Mouse (Mus musculus) liver, embryonic 16.5 days (tissue): ENCODE results near the gene Agrn. TPM values are rescaled to one million over a fixed set of nuclear protein-coding genes. Genes with fewer than 3 reads are reported as not detected.

Source experiments
- ATAC-seq: fragments of 200-750 bp; cut with Nextera tagmentation; 2 replicates; pipeline ENCODE4 v1.8.0; 2017; ENCODE audit warnings: low read depth, mild to moderate bottlenecking, moderate number of reproducible peaks, moderate library complexity
- H3K27ac ChIP-seq: fragments of 300-500 bp; sonication (generic); 2 replicates; pipeline ENCODE4 v1.5.1; 2014; ENCODE audit warnings: mild to moderate bottlenecking, low read length
- H3K27me3 ChIP-seq: fragments of 300-500 bp; sonication (generic); 2 replicates; pipeline ENCODE4 v1.6.1; 2014; ENCODE audit warnings: low read depth, low read length, mixed read lengths; ENCODE audit not compliant: control insufficient read depth, insufficient read depth
- H3K36me3 ChIP-seq: fragments of 300-500 bp; sonication (generic); 2 replicates; pipeline ENCODE4 v1.6.1; 2014; ENCODE audit warnings: mild to moderate bottlenecking; ENCODE audit not compliant: control insufficient read depth, insufficient read depth
- H3K4me1 ChIP-seq: fragments of 300-500 bp; sonication (generic); 2 replicates; pipeline ENCODE4 v1.6.1; 2014; ENCODE audit warnings: low read depth, low read length, mixed read lengths; ENCODE audit not compliant: control insufficient read depth
- H3K4me2 ChIP-seq: fragments of 300-500 bp; sonication (generic); 2 replicates; pipeline ENCODE4 v1.6.1; 2014; ENCODE audit warnings: low read depth, low read length, mixed read lengths
- H3K4me3 ChIP-seq: fragments of 300-500 bp; sonication (generic); 2 replicates; pipeline ENCODE4 v1.5.1; 2014; ENCODE audit warnings: low read depth, mild to moderate bottlenecking, low read length
- H3K9ac ChIP-seq: fragments of 300-500 bp; sonication (generic); 2 replicates; pipeline ENCODE4 v1.6.1; 2014; ENCODE audit warnings: low read depth, low read length
- H3K9me3 ChIP-seq: fragments of 300-500 bp; sonication (generic); replicated peaks from 2 replicates; pipeline ENCODE4 v1.6.1; 2016; ENCODE audit warnings: low read length; ENCODE audit not compliant: control insufficient read depth
- WGBS: fragments of 180-500 bp; shearing (Covaris S2); extraction: QIAGEN DNeasy Blood & Tissue Kit; methylation state at CpG from one replicate; pipeline ENCODE4 v1.1.7; 2014; ENCODE audit not compliant: insufficient replicate concordance; 5-methylcytosine and 5-hydroxymethylcytosine counted together
- polyA plus RNA-seq: library from polyadenylated mRNA; unstranded; fragments of >200 nt; fragmentation: Nextera tagmentation; extraction: Ambion mirVana; gene quantifications from 2 replicates; pipeline ENCODE4 v1.2.1, GENCODE M21; 2015

Agrn gene
- polyA plus RNA-seq, 1 experiment from 2014 or later: 7.7 TPM

DNA sequence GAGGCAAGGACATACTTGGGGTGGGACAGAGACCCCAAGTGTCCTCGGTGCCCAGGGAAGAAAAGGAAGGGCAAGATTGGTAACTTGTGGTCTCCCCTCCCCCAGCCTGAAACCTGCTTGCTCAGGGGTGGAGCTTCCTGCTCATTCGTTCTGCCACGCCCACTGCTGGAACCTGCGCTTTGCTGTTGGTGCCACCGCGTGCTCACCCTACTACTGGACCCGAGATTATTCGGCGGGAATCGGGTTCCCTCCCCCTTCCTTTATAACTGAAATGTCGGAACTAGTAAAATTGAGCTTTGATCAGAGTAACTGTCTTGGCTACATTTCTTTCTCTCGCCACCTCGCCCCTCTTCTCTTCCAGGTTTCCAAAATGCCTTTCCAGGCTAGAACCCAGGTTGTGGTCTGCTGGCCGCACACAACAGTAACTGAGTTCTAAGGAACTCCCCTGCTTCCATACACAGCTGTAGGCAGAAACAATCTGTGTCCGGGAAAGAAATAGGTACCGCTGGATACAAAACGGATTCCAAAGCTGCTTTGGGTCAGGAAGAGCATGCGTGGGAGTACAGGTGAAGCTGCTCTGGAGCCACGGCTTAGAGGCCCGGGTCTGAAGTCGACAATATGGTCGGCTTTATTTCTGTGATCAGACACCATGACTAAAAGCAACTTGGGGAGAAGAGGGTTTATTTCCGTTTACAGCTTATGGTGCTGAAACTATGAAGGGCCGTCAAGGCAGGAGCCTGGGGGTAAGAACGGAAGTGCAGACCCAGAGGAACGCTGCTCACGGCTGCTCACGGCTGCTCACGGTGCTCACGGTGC is 60.8 kb downstream of the Agrn start:
- Histone ChIP-seq H3K27ac (no peak overlapping the region), H3K4me2 (no peak overlapping the region), H3K9me3 (no peaks in the 10 kb centered on the region), H3K36me3 (no peaks in the 10 kb centered on the region), H3K9ac (no peak overlapping the region), H3K27me3 (no peaks in the 10 kb centered on the region), H3K4me3 (no peak overlapping the region), H3K4me1 (no peaks in the 10 kb centered on the region; the same call in 1 of the 2 replicates)
- no peak for ATAC-seq
- WGBS: 85% methylated on average over 30 of the region's 30 CpGs

DNA sequence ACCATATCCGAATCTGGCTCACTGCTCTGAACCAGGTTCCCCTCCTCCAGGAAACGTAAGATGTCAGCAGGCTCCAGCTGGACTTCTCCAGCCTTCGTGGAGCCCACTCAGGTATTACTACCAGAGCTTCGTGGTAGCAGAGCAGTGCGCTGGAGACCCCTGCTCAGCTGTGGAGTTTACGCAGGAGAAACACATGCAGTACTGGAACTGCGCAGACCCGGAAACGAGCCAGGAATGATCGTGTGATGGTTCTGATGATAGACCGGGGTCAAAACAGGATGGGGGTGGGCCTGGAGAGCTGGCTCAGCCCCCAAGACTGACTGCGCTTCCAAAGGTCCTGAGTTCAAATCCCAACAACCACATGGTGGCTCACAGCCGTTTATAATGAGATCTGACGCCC is 61.5 kb downstream of the Agrn start:
- Histone ChIP-seq H3K36me3 (no peaks in the 10 kb centered on the region), H3K9me3 (no peaks in the 10 kb centered on the region), H3K27me3 (no peaks in the 10 kb centered on the region), H3K4me2 (no peak overlapping the region), H3K27ac (no peak overlapping the region), H3K4me3 (no peak overlapping the region), H3K9ac (no peak overlapping the region), H3K4me1 (no peaks in the 10 kb centered on the region; the same call in 1 of the 2 replicates)
- 84% methylated on average over 14 of the region's 14 CpGs for WGBS
- no peak for ATAC-seq

- Histone ChIP-seq H3K9ac (no peak overlapping the region), H3K9me3 (no peaks in the 10 kb centered on the region), H3K36me3 (no peaks in the 10 kb centered on the region), H3K4me1 (no peaks in the 10 kb centered on the region; the same call in 1 of the 2 replicates), H3K4me2 (no peak overlapping the region), H3K27ac (no peak overlapping the region), H3K27me3 (no peaks in the 10 kb centered on the region), H3K4me3 (no peak overlapping the region)
- ATAC-seq: no peak
- WGBS: 83% methylated on average over 13 of the region's 13 CpGs
Observed at GRCm38 (mm10) chr4:156135112-156135511, 62.2 kb downstream of the Agrn start.

DNA sequence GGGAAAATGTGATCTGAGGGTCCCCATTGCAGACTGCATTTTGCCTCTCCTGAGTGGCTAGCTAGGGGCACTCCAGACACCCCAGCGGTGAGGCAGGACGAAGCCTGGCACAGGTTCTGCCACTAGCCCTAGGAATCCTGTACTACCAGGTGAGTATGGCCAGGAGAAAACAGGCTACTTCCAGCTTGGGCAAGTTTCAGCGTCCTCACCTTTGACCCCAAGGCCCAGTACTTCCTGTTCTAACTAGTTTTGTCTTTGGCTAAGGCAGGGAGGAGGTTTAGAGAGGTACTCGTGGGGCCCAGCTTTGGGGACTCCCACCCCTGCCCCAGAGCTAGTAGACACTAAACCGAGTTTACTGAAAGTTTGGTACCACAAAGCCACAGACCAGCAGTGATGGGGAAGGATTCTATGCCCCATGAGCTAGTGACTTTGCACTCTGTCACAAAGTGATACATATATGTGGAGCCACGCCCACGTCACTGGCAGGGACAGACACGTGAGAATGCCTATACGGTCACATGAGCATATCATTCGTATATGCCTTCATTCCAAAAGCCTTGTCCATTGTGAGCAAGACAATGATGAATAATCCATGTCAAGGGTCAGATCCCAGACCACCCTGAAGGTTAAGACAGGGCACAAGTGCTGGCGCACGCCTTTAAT is 63.2 kb downstream of the Agrn start:
- Histone ChIP-seq H3K9ac (no peak overlapping the region), H3K4me1 (no peaks in the 10 kb centered on the region; the same call in 1 of the 2 replicates), H3K36me3 (no peaks in the 10 kb centered on the region), H3K27ac (no peak overlapping the region), H3K9me3 (no peaks in the 10 kb centered on the region), H3K27me3 (no peaks in the 10 kb centered on the region), H3K4me3 (no peak overlapping the region), H3K4me2 (no peak overlapping the region)
- ATAC-seq: no peak
- 60% methylated on average over 12 of the region's 12 CpGs for WGBS

DNA sequence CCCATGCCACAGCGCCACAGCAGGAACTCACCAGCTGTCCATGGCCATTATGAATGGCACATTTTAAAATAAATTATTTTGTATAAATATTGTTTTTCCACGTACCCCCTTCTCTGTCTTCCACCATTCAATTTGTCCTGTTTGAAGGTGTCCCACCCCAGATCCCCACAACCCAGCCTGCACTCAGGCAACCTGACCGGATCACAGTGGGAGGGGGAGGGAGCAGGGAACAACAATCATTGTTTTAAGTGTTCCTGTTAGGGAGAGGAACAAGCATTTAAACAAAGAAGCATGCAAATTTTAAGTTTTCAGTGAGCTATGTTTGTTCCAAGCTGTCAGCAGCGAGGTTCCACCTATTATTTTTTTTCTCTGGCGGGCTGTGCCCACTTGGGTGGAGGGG is 64.0 kb downstream of the Agrn start:
- Histone ChIP-seq H3K9me3 (no peaks in the 10 kb centered on the region), H3K9ac (no peak overlapping the region), H3K27me3 (no peaks in the 10 kb centered on the region), H3K4me2 (no peak overlapping the region), H3K4me3 (no peak overlapping the region), H3K36me3 (no peaks in the 10 kb centered on the region), H3K27ac (no peak overlapping the region), H3K4me1 (no peaks in the 10 kb centered on the region; the same call in 1 of the 2 replicates)
- ATAC-seq: no peak
- WGBS: 55% methylated on average over 5 of the region's 5 CpGs

DNA sequence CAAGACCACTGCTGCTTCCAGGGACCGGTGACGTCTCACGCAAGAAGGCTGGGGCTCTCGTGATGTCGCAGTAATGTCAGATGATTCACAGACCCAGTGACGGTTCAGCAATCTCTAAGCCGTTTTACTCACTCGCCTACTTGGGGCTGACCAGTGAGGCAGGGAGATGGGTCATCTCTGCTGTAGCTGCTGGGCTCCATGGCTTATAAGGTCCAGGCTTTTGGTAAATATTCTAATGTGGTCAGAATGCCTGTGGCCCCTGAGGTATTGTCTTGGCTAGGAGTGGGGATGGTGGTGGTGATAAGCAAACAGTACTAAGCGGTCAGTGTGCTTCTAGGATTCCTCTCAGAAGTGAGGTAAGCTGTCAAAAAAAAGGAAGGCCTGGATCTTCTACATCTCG is 66.3 kb downstream of the Agrn start:
- Histone ChIP-seq H3K9me3 (no peaks in the 10 kb centered on the region), H3K27me3 (no peaks in the 10 kb centered on the region), H3K4me1 (peaks cover 4% of the 10 kb centered on the region; the same call in 1 of the 2 replicates), H3K9ac (no peak overlapping the region), H3K36me3 (no peaks in the 10 kb centered on the region), H3K4me3 (no peak overlapping the region), H3K4me2 (no peak overlapping the region), H3K27ac (no peak overlapping the region)
- no peak for ATAC-seq
- 71% methylated on average over 10 of the region's 10 CpGs for WGBS

DNA sequence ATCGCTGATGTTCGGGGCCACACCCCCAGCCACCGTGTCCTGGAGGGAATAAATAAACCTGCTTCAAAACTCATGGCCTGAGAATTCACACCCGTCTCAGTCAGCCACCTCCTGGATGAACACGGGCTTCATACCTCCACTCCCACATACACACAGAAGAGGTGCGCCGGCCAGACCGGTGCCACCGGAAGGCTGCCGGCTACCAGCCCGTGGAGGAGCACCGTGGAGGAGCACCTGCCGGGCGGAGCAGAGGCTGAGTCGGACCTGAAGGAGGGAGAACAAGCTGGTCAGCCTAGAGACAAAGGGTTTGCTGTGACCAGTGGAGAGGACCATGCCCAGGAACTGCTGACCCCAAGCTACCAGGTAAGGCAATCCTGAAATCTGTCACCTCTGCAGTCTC is 66.9 kb downstream of the Agrn start, which contains the start of gene Rnf223:
Rnf223 (plus strand) TSS at position 78 of the 400 bp plus-strand sequence.
- WGBS: 70% methylated on average over 15 of the region's 15 CpGs
- H3K9ac ChIP-seq: no peak within 1 kb of the TSS
- H3K9me3 ChIP-seq: no peaks in the 10 kb centered on the region
- no peak for ATAC-seq
- no peak within 1 kb of the TSS for H3K27ac ChIP-seq
- H3K4me3 ChIP-seq: no peak within 1 kb of the TSS
- no peaks in the 10 kb centered on the region for H3K36me3 ChIP-seq
- H3K4me2 ChIP-seq: no peak within 1 kb of the TSS
- no peaks in the 10 kb centered on the region for H3K27me3 ChIP-seq
- peaks cover 4% of the 10 kb centered on the region; the same call in 1 of the 2 replicates for H3K4me1 ChIP-seq

GRCm38 (mm10) chr4:156128746-156129145 is 68.5 kb downstream of the Agrn start:
- Histone ChIP-seq H3K27me3 (no peaks in the 10 kb centered on the region), H3K9ac (no peak overlapping the region), H3K9me3 (no peaks in the 10 kb centered on the region), H3K4me1 (peaks cover 4% of the 10 kb centered on the region; the same call in 1 of the 2 replicates), H3K27ac (no peak overlapping the region), H3K4me3 (no peak overlapping the region), H3K4me2 (no peak overlapping the region), H3K36me3 (no peaks in the 10 kb centered on the region)
- ATAC-seq: no peak
- 67% methylated on average over 5 of the region's 5 CpGs for WGBS

DNA sequence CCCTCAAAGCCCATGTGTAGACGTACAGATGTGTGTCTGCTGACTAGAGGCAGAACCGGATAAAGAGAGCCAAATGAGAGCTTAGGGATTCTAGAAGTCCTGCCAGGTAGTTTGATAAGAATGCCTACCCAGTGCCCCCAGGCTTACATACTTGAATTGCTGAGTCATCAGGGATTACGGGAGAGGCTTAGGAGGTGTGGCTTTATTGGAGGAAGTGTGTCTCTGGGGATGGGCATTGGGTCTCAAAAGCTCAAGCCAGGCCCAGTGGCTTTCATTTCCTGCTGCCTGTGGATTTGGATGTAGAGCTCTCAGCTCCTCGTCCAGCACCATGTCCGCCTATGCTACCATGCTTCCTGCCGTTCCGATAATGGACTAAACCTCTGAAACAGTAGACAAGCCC is 70.4 kb downstream of the Agrn start:
- no peaks in the 10 kb centered on the region for H3K36me3 ChIP-seq
- 0 out of 2 replicates have a peak, but pooled peaks have one; percentile 14 for ATAC-seq

More for the DNA sequence above, 70.4 kb downstream of the Agrn start:
- WGBS: 71% methylated on average over 7 of the region's 7 CpGs
- no peaks in the 10 kb centered on the region for H3K27me3 ChIP-seq
- no peak overlapping the region for H3K4me2 ChIP-seq
- H3K4me3 ChIP-seq: no peak overlapping the region
- no peaks in the 10 kb centered on the region for H3K9me3 ChIP-seq
- no peak overlapping the region for H3K9ac ChIP-seq
- H3K27ac ChIP-seq: no peak overlapping the region
- H3K4me1 ChIP-seq: peaks cover 4% of the 10 kb centered on the region; the same call in 1 of the 2 replicates
